Mouse (Mus musculus) granulocyte monocyte progenitor cell, adult 5-6 weeks (primary cell): ENCODE measurements around the gene Psmd8. TPM values are rescaled to one million over a fixed set of nuclear protein-coding genes. Genes with fewer than 3 reads are reported as not detected.
"Not testable (repeated sequence)": the region's sequence is repeated elsewhere in the genome, so short reads cannot be mapped to it uniquely, and the experiment has no call there.

Experiments
- ATAC-seq: replicated peaks from 2 replicates; pipeline ENCODE4 v1.8.0; 2016; ENCODE audit warnings: mild to moderate bottlenecking, moderate TSS enrichment, inconsistent platforms; ENCODE audit not compliant: poor library complexity, severe bottlenecking
- total RNA-seq, 2 experiments: library from RNA; stranded (forward) in 1 of 2; stranded (reverse) in 1 of 2; fragments of 200-712, 200-1000 nt in 1 of 2; fragments of >200 nt in 1 of 2; fragmentation: Nextera tagmentation in 1 of 2; gene quantifications; 2 replicates each; pipeline ENCODE4 v1.2.3; 2014 to 2017

The Psmd8 gene
- total RNA-seq, 2 experiments from 2014 or later = 165 to 172 TPM

DNA sequence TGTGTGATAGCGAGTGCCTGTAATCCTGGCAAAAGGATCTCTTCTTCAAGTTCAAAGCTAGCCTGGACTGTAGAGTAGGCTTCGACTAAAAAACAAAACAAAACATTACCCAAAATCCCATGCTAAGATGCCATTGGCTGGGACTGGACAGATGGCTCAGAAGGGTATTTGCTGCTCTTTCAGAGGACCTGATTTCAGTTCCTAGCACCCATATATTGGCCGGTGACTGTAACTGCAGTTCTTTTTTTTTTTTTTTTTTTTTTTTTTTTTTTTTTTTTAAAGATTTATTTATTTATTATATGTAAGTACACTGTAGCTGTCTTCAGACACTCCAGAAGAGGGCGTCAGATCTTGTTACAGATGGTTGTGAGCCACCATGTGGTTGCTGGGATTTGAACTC lies 41.3 kb downstream of the Psmd8 start:
- not testable (repeated sequence) for ATAC-seq

DNA sequence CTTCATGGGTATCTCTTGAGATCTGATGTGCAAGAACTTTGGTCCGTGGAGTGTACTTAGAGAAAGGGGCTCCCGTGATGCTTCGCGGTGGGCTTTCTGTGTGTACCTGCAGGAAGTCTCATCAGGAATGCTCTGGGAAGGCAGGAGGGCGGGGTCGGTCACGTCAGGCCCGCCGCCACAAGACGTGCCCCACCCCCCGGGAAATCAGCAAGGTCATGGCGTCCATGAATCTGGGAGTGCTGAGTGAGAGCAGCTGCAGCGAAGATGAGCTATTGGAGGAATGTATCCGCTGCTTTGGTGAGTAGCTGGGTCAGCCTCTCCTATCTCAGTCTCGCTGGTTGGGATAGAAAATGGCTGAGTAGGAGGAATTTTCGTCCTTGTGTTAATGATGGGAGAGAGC lies 43.1 kb downstream of the Psmd8 start:
- no peak for ATAC-seq

DNA sequence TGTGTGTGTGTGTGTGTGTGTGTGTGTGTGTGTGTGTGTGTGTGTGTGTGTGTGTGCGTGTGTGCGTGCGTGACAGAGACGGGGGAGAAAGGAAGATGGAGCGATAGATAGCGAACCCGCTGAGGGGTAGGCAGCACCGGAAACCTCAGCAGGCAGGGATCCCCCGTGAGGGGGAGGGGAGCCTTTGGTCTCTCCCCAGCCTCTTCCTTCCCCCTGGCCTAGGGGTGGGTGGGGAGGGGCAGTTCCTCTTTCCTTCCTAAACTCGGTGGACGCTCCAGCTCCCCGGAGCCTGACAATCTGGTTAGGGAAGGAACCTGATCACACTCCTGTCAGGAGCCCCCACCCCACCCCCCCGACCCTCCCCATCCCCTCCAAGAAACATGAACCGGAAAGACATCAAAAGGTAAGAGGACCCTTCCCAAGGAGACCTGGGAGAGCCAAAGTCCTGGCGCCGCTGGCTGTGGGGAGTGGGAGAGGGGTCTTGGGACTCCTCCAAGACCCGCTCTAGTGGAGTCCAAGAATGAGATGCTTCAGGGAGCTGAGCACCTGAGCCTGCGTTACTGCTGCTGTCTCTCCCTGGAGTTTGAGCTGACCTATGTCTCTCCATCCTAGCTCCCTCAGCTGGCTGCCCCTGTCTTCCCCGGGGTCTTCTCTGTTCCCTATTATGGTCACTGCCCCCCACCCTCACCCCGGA lies 45.7 kb downstream of the Psmd8 start, which contains the start of gene Rasgrp4:
Gene Rasgrp4, plus strand, starts transcription at position 159 of the 694 bp plus-strand sequence.
- peak; percentile 99 for ATAC-seq

DNA sequence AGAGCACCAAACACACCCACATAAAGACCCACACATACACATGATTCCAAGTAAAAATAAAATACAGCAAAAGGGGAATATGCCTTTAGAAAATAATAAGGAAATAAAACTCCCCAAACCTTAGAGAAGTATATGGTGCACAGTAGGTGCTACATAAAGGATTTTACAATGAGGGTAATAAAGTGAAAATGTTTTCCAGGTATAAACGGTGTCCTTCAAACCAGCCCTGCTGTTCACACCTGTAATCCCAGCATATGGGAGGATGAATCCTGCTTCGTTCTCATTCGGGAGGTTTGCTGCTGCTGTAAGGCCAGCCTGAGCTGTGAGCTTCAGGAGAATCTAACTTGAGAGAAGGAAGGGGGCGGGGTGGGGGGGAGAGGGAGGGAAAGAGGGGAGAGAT lies 46.3 kb downstream of the Psmd8 start:
- no peak for ATAC-seq

DNA sequence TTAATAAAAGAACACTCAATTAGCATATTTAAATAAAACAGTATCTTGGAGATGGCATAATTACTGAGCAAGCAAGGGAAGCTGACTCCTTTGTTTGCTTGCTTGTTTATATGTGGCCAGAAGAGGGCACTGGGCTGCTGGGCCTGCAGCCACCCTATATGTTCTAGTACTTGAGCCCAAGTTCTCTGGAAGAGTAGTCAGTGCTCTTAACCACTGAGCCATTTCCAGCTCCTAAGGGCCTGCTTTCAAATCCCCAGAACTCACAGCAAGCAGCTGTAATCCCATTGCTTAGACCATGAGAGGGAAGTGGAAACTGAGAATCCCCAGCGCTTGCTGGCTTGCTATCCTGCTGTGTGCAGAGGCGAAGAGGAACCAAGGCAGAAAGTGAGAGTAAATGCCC lies 51.8 kb downstream of the Psmd8 start:
- peak; percentile 72 for ATAC-seq

DNA sequence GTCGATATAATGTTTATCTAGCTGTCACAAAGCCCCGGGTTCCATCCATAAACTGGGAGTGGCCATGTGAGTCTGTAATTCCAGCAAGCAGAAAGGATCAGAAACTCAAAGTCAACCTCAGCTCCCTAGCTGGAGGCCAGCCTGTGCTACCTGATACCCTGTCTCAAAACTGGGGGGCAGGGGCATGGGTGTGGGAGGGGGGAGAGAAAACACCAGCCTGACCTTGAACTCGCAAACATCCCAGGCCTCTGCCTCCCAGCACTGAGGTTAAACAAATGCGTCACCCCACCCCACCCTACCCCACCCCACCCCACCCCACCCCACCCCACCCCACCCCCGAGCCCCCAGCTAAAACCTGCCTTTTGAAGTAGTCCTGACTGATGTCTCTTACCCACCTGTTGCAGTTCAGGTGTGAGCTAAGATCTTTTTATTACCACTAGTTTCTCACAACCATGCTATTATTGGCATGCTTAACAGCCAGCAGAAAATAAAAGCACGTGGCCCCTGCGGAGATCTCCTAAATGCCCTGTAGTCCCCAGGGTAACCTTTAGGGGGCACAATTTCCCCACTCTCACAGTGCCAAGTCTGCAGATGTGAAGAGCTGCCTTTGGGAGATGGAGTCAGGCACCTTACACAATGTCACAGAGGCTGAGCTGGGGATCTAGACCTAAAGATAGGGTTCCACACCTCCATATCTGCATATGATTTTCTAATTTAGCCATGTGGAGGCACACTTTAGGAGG lies 54.2 kb downstream of the Psmd8 start:
- ATAC-seq = peak; percentile 60

DNA sequence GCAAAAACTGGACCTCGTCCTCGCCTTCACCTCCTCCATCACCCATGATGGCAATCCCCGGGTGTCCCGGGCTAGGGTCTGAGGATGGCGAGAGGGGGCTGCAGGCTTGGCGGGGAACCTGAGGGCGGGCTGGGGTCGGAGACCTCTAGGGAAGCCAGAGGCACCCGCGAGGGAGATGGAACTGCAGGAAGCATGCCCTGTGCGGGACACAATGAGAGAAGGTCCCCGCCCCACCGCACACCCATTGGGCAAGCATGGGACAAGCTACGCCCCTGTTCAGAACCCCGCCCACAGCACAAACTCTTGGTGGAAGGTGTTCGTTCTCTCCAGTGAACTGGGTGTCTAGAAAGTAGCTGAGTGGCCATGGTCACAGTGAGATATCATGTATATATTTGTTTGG lies 55.5 kb downstream of the Psmd8 start, which contains the start of gene Ryr1:
Gene Ryr1, minus strand, starts transcription at position 210 of the 400 bp plus-strand sequence.
- peak; percentile 85 for ATAC-seq

Other genes with a start within 250 kb of the Psmd8 start
- gene Actn4, start 218.4 kb downstream of the Psmd8 start, total RNA-seq (2014; fragmentation: Nextera tagmentation) = 85.8 and 94.3 TPM in 2 replicates
- gene Actn4, start 218.4 kb downstream of the Psmd8 start, total RNA-seq (2017) = 40.2 and 47.1 TPM in 2 replicates
- 474 TPM in 2 replicates for gene Eif3k, start 198.8 kb downstream of the Psmd8 start, total RNA-seq (2014; fragmentation: Nextera tagmentation)
- 400 and 462 TPM in 2 replicates for gene Eif3k, start 198.8 kb downstream of the Psmd8 start, total RNA-seq (2017)
- 46.1 and 62.3 TPM in 2 replicates for gene Map4k1, start 198.7 kb downstream of the Psmd8 start, total RNA-seq (2014; fragmentation: Nextera tagmentation)
- gene Map4k1, start 198.7 kb downstream of the Psmd8 start, total RNA-seq (2017) = 42.4 and 48.7 TPM in 2 replicates
- gene Ryr1, start 55.5 kb downstream of the Psmd8 start, total RNA-seq (2014; fragmentation: Nextera tagmentation) = 4.7 TPM in 1 of 2 replicates, not detected in the other
- 0.69 TPM in 1 of 2 replicates, not detected in the other for gene Ryr1, start 55.5 kb downstream of the Psmd8 start, total RNA-seq (2017)
- 0.51 and 6.3 TPM in 2 replicates for gene Rasgrp4, start 45.9 kb downstream of the Psmd8 start, total RNA-seq (2014; fragmentation: Nextera tagmentation)
- 0.43 and 1.2 TPM in 2 replicates for gene Rasgrp4, start 45.9 kb downstream of the Psmd8 start, total RNA-seq (2017)
- 18.3 and 18.8 TPM in 2 replicates for gene Fam98c, start 24.5 kb downstream of the Psmd8 start, total RNA-seq (2014; fragmentation: Nextera tagmentation)
- gene Fam98c, start 24.5 kb downstream of the Psmd8 start, total RNA-seq (2017) = 21.2 and 25.3 TPM in 2 replicates
- 0.24 and 0.32 TPM in 2 replicates for gene Ggn, start 10.5 kb downstream of the Psmd8 start, total RNA-seq (2014; fragmentation: Nextera tagmentation)
- gene Ggn, start 10.5 kb downstream of the Psmd8 start, total RNA-seq (2017) = 0.26 and 3.0 TPM in 2 replicates
- 2.6 and 2.8 TPM in 2 replicates for gene Spred3, start 10.3 kb downstream of the Psmd8 start, total RNA-seq (2014; fragmentation: Nextera tagmentation)
- gene Spred3, start 10.3 kb downstream of the Psmd8 start, total RNA-seq (2017) = 0.26 and 0.95 TPM in 2 replicates
- 0.49 TPM in 1 of 2 replicates, not detected in the other for gene Catsperg1, start 33.3 kb upstream of the Psmd8 start, total RNA-seq (2014; fragmentation: Nextera tagmentation)
- 0.26 TPM in 1 of 2 replicates, not detected in the other for gene Catsperg1, start 33.3 kb upstream of the Psmd8 start, total RNA-seq (2017)
- 4.3 and 5.6 TPM in 2 replicates for gene Kcnk6, start 51.8 kb upstream of the Psmd8 start, total RNA-seq (2014; fragmentation: Nextera tagmentation)
- gene Kcnk6, start 51.8 kb upstream of the Psmd8 start, total RNA-seq (2017) = 9.2 and 10.8 TPM in 2 replicates
- 57.1 and 86.7 TPM in 2 replicates for gene Yif1b, start 57.6 kb upstream of the Psmd8 start, total RNA-seq (2014; fragmentation: Nextera tagmentation)
- gene Yif1b, start 57.6 kb upstream of the Psmd8 start, total RNA-seq (2017) = 33.1 and 33.4 TPM in 2 replicates
- not detected in 2 replicates for gene 2200002D01Rik, start 67.8 kb upstream of the Psmd8 start, total RNA-seq (2014; fragmentation: Nextera tagmentation)
- gene 2200002D01Rik, start 67.8 kb upstream of the Psmd8 start, total RNA-seq (2017) = 0.99 TPM in 1 of 2 replicates, not detected in the other
- 45.1 and 55.0 TPM in 2 replicates for gene Spint2, start 101.2 kb upstream of the Psmd8 start, total RNA-seq (2014; fragmentation: Nextera tagmentation)
- 24.4 and 29.9 TPM in 2 replicates for gene Spint2, start 101.2 kb upstream of the Psmd8 start, total RNA-seq (2017)
- not detected in 2 replicates for gene Ppp1r14a, start 108.6 kb upstream of the Psmd8 start, total RNA-seq (2014; fragmentation: Nextera tagmentation)
- not detected in 2 replicates for gene Ppp1r14a, start 108.6 kb upstream of the Psmd8 start, total RNA-seq (2017)
- gene Dpf1, start 123.2 kb upstream of the Psmd8 start, total RNA-seq (2014; fragmentation: Nextera tagmentation) = not detected in 2 replicates
- 0.22 TPM in 1 of 2 replicates, not detected in the other for gene Dpf1, start 123.2 kb upstream of the Psmd8 start, total RNA-seq (2017)